Mouse (Mus musculus): Measurements from ENCODE around the gene Fam219b. TPM values are rescaled to one million over a fixed set of nuclear protein-coding genes. Genes with fewer than 3 reads are reported as not detected.

Gene Fam219b
- polyA plus RNA-seq, 1 experiment from 2014 or later = 13.7 TPM

DNA sequence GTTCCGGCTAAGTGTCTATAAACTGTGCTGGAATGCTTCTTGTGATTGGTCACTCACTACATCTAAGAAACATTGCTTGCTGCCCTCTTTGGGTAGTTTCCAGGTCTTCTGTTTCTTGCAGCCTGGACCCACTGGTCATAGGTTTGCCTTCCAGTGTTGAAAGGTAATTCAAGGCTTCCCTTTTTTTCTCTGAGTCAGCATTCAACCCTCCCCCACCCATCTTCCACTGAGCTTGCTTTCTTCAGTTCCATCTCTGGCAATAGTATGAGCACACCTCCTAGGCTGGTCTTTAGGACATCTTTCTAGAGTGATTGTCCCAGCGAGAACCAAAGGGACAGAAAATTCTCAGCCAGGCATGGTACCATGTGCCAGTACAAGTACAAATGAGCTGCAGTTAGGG is 2.2 kb downstream of the Fam219b start:
- Histone ChIP-seq H3K27ac (ENCODE audit: low read length) (no peak overlapping the region), H3K36me3 (ENCODE audit: control insufficient read depth, insufficient read depth, low read length) (peaks cover 16% of the 10 kb centered on the region; the same call in 1 of the 2 replicates), H3K27me3 (replicated peaks; ENCODE audit: control insufficient read depth, insufficient read depth, low read length) (no peaks in the 10 kb centered on the region), H3K4me2 (ENCODE audit: low read depth, low read length) (no peak overlapping the region), H3K4me1 (ENCODE audit: control insufficient read depth, insufficient read depth, low read length) (peaks cover 17% of the 10 kb centered on the region), H3K9ac (ENCODE audit: low read depth, low read length) (no peak overlapping the region), H3K4me3 (ENCODE audit: low read length) (no peak overlapping the region), H3K9me3 (ENCODE audit: control insufficient read depth, low read length) (no peaks in the 10 kb centered on the region)
- WGBS = 74% methylated on average over 2 of the region's 2 CpGs
- ATAC-seq = no peak

DNA sequence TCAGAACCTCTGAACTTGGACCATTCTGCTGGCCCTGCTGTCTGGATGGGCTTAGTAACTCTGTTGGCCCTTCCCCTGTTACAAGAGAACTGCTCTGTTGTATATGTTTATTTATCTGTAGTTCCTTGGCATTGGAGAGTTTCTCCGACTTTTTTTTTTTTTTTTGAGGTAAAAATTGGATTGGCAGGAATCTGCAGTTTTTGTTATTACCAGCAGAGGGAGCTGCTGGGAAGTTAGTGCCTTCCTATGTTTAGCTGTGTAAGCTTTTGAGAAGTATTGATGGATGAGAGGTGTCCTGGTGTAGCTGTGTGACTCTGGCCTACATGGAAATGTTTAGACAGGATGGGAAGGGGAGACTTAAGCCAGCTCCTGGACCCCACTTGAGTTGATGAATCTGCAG is 4.0 kb downstream of the Fam219b start:
- Histone ChIP-seq H3K36me3 (ENCODE audit: control insufficient read depth, insufficient read depth, low read length) (peaks cover 25% of the 10 kb centered on the region), H3K27ac (ENCODE audit: low read length) (no peak overlapping the region)
- 3% methylated on average over 1 of the region's 1 CpGs for WGBS

GRCm38 (mm10) chr9:57543951-57544350 is 6.6 kb downstream of the Fam219b start:
- Histone ChIP-seq H3K4me3 (ENCODE audit: low read length) (no peak overlapping the region), H3K4me1 (ENCODE audit: control insufficient read depth, insufficient read depth, low read length) (peaks cover 13% of the 10 kb centered on the region; the same call in 1 of the 2 replicates), H3K9me3 (ENCODE audit: control insufficient read depth, low read length) (no peaks in the 10 kb centered on the region), H3K4me2 (ENCODE audit: low read depth, low read length) (no peak overlapping the region), H3K27me3 (replicated peaks; ENCODE audit: control insufficient read depth, insufficient read depth, low read length) (no peaks in the 10 kb centered on the region), H3K27ac (ENCODE audit: low read length) (no peak overlapping the region), H3K9ac (ENCODE audit: low read depth, low read length) (no peak overlapping the region), H3K36me3 (ENCODE audit: control insufficient read depth, insufficient read depth, low read length) (peaks cover 25% of the 10 kb centered on the region)
- 84% methylated on average over 3 of the region's 3 CpGs for WGBS
- ATAC-seq = no peak

More for the DNA sequence above, 4.0 kb downstream of the Fam219b start:
- Histone ChIP-seq H3K4me1 (ENCODE audit: control insufficient read depth, insufficient read depth, low read length) (peaks cover 17% of the 10 kb centered on the region), H3K4me2 (ENCODE audit: low read depth, low read length) (no peak overlapping the region), H3K4me3 (ENCODE audit: low read length) (no peak overlapping the region), H3K9ac (ENCODE audit: low read depth, low read length) (no peak overlapping the region), H3K27me3 (replicated peaks; ENCODE audit: control insufficient read depth, insufficient read depth, low read length) (no peaks in the 10 kb centered on the region), H3K9me3 (ENCODE audit: control insufficient read depth, low read length) (no peaks in the 10 kb centered on the region)
- no peak for ATAC-seq

DNA sequence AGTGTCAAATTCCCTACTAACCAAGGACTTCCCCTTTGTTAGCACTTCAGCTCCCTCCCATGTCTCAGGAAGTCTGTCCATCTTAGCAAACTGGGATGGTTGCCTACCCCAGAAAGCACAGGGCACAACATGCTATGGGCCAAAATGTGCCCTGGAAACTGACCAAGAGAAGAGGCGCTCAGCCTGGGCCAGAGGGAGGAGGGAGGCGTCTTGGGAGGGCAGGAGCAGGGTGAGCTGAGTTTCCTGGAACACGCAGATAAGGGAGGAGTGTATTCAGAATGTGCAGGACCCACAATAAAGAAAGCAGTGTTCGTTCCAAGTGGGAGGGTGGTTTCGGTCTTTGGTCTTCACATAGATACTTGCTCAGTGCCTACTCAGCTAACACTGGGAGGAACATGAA is 10.0 kb downstream of the Fam219b start:
- no peak for ATAC-seq
- Histone ChIP-seq H3K9ac (ENCODE audit: low read depth, low read length) (no peak overlapping the region), H3K27ac (ENCODE audit: low read length) (peak overlapping the region; percentile 45; the same call in 1 of the 2 replicates)

GRCm38 (mm10) chr9:57547869-57548268 is 10.5 kb downstream of the Fam219b start:
- H3K27me3 ChIP-seq (replicated peaks; ENCODE audit: control insufficient read depth, insufficient read depth, low read length) = no peaks in the 10 kb centered on the region
- WGBS = 85% methylated on average over 11 of the region's 11 CpGs
- H3K4me2 ChIP-seq (ENCODE audit: low read depth, low read length) = no peak overlapping the region
- peak overlapping the region; percentile 45 for H3K27ac ChIP-seq (ENCODE audit: low read length)
- no peaks in the 10 kb centered on the region for H3K9me3 ChIP-seq (ENCODE audit: control insufficient read depth, low read length)
- no peak overlapping the region for H3K9ac ChIP-seq (ENCODE audit: low read depth, low read length)
- peaks cover 31% of the 10 kb centered on the region for H3K4me1 ChIP-seq (ENCODE audit: control insufficient read depth, insufficient read depth, low read length)
- no peak for ATAC-seq
- peaks cover 20% of the 10 kb centered on the region for H3K36me3 ChIP-seq (ENCODE audit: control insufficient read depth, insufficient read depth, low read length)
- no peak overlapping the region for H3K4me3 ChIP-seq (ENCODE audit: low read length)

More for the DNA sequence above, 10.0 kb downstream of the Fam219b start:
- WGBS = 74% methylated on average over 5 of the region's 5 CpGs
- H3K4me2 ChIP-seq (ENCODE audit: low read depth, low read length) = no peak overlapping the region
- H3K27me3 ChIP-seq (replicated peaks; ENCODE audit: control insufficient read depth, insufficient read depth, low read length) = no peaks in the 10 kb centered on the region
- peaks cover 31% of the 10 kb centered on the region for H3K4me1 ChIP-seq (ENCODE audit: control insufficient read depth, insufficient read depth, low read length)
- H3K9me3 ChIP-seq (ENCODE audit: control insufficient read depth, low read length) = no peaks in the 10 kb centered on the region
- H3K4me3 ChIP-seq (ENCODE audit: low read length) = no peak overlapping the region
- H3K36me3 ChIP-seq (ENCODE audit: control insufficient read depth, insufficient read depth, low read length) = peaks cover 22% of the 10 kb centered on the region

GRCm38 (mm10) chr9:57549186-57549585 is 11.9 kb downstream of the Fam219b start:
- Histone ChIP-seq H3K9me3 (ENCODE audit: control insufficient read depth, low read length) (no peaks in the 10 kb centered on the region), H3K4me3 (ENCODE audit: low read length) (no peak overlapping the region), H3K27ac (ENCODE audit: low read length) (peak overlapping the region; percentile 91), H3K4me2 (ENCODE audit: low read depth, low read length) (no peak overlapping the region), H3K36me3 (ENCODE audit: control insufficient read depth, insufficient read depth, low read length) (peaks cover 11% of the 10 kb centered on the region; the same call in 1 of the 2 replicates), H3K4me1 (ENCODE audit: control insufficient read depth, insufficient read depth, low read length) (peaks cover 35% of the 10 kb centered on the region), H3K9ac (ENCODE audit: low read depth, low read length) (no peak overlapping the region), H3K27me3 (replicated peaks; ENCODE audit: control insufficient read depth, insufficient read depth, low read length) (no peaks in the 10 kb centered on the region)
- no peak for ATAC-seq
- WGBS = 96% methylated on average over 4 of the region's 4 CpGs

GRCm38 (mm10) chr9:57550126-57550862 is 13.0 kb downstream of the Fam219b start:
- H3K27ac ChIP-seq (ENCODE audit: low read length) = peak overlapping the region; percentile 91
- peaks cover 35% of the 10 kb centered on the region for H3K4me1 ChIP-seq (ENCODE audit: control insufficient read depth, insufficient read depth, low read length)
- peaks cover 6% of the 10 kb centered on the region; the same call in 1 of the 2 replicates for H3K36me3 ChIP-seq (ENCODE audit: control insufficient read depth, insufficient read depth, low read length)
- WGBS = 55% methylated on average over 11 of the region's 11 CpGs
- H3K4me3 ChIP-seq (ENCODE audit: low read length) = no peak overlapping the region
- H3K9ac ChIP-seq (ENCODE audit: low read depth, low read length) = 0 out of 2 replicates have a peak overlapping the region, but pooled peaks have one; percentile 36
- no peaks in the 10 kb centered on the region for H3K9me3 ChIP-seq (ENCODE audit: control insufficient read depth, low read length)
- ATAC-seq = peak; percentile 80
- no peaks in the 10 kb centered on the region for H3K27me3 ChIP-seq (replicated peaks; ENCODE audit: control insufficient read depth, insufficient read depth, low read length)
- H3K4me2 ChIP-seq (ENCODE audit: low read depth, low read length) = peak overlapping the region; percentile 35

- Histone ChIP-seq H3K9ac (ENCODE audit: low read depth, low read length) (peak within 1 kb of the TSS; percentile 75), H3K4me3 (ENCODE audit: low read length) (peak within 1 kb of the TSS; percentile 73), H3K4me1 (ENCODE audit: control insufficient read depth, insufficient read depth, low read length) (peaks cover 35% of the 10 kb centered on the region), H3K27ac (ENCODE audit: low read length) (peak within 1 kb of the TSS; percentile 55; the same call in 1 of the 2 replicates), H3K4me2 (ENCODE audit: low read depth, low read length) (peak within 1 kb of the TSS; percentile 85), H3K27me3 (replicated peaks; ENCODE audit: control insufficient read depth, insufficient read depth, low read length) (no peaks in the 10 kb centered on the region), H3K9me3 (ENCODE audit: control insufficient read depth, low read length) (no peaks in the 10 kb centered on the region), H3K36me3 (ENCODE audit: control insufficient read depth, insufficient read depth, low read length) (0 out of 2 replicates have a peak, but pooled peaks cover 3% of the 10 kb centered on the region)
- peak; percentile 34 for ATAC-seq
- WGBS = 3% methylated on average over 28 of the region's 28 CpGs
Measured at GRCm38 (mm10) chr9:57552139-57552887, 15.0 kb downstream of the Fam219b start, which contains the start of gene Mpi. Gene Mpi, minus strand, starts transcription at chr9:57552763.

DNA sequence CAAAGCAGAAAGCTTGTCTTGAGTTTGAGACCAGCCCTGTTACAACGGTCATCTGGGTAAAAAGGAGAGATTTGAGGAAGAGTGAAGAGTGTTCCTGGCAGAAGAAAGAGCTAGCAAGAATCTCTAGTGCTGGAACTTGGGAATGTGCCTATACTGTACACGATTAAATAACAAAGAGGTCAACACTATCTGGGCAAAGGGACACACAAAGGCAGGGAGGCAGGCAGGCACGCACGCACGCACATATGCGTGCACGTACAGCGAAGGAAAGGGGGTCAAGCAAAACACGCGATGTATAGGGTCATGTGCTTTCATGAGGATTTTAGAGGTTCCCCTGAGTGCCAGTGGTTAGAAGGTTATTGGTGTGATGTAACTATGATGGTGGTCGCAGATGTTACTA is 15.8 kb downstream of the Fam219b start:
- H3K9me3 ChIP-seq (ENCODE audit: control insufficient read depth, low read length) = no peaks in the 10 kb centered on the region
- 0 out of 2 replicates have a peak overlapping the region, but pooled peaks have one; percentile 55 for H3K27ac ChIP-seq (ENCODE audit: low read length)
- no peak for ATAC-seq
- no peaks in the 10 kb centered on the region for H3K27me3 ChIP-seq (replicated peaks; ENCODE audit: control insufficient read depth, insufficient read depth, low read length)
- WGBS = 70% methylated on average over 11 of the region's 11 CpGs
- peaks cover 28% of the 10 kb centered on the region for H3K4me1 ChIP-seq (ENCODE audit: control insufficient read depth, insufficient read depth, low read length)
- 0 out of 2 replicates have a peak overlapping the region, but pooled peaks have one; percentile 85 for H3K4me2 ChIP-seq (ENCODE audit: low read depth, low read length)
- peak overlapping the region; percentile 75; the same call in 1 of the 2 replicates for H3K9ac ChIP-seq (ENCODE audit: low read depth, low read length)
- H3K36me3 ChIP-seq (ENCODE audit: control insufficient read depth, insufficient read depth, low read length) = 0 out of 2 replicates have a peak, but pooled peaks cover 3% of the 10 kb centered on the region
- no peak overlapping the region for H3K4me3 ChIP-seq (ENCODE audit: low read length)
